Mouse (Mus musculus): ENCODE data around the gene Gabpb2. TPM values are rescaled to one million over a fixed set of nuclear protein-coding genes. Genes with fewer than 3 reads are reported as not detected.

The Gabpb2 gene
- polyA plus RNA-seq (2014; fragmentation: Nextera tagmentation; extraction: Ambion mirVana) = 8.9 and 10.8 TPM in 2 replicates

DNA sequence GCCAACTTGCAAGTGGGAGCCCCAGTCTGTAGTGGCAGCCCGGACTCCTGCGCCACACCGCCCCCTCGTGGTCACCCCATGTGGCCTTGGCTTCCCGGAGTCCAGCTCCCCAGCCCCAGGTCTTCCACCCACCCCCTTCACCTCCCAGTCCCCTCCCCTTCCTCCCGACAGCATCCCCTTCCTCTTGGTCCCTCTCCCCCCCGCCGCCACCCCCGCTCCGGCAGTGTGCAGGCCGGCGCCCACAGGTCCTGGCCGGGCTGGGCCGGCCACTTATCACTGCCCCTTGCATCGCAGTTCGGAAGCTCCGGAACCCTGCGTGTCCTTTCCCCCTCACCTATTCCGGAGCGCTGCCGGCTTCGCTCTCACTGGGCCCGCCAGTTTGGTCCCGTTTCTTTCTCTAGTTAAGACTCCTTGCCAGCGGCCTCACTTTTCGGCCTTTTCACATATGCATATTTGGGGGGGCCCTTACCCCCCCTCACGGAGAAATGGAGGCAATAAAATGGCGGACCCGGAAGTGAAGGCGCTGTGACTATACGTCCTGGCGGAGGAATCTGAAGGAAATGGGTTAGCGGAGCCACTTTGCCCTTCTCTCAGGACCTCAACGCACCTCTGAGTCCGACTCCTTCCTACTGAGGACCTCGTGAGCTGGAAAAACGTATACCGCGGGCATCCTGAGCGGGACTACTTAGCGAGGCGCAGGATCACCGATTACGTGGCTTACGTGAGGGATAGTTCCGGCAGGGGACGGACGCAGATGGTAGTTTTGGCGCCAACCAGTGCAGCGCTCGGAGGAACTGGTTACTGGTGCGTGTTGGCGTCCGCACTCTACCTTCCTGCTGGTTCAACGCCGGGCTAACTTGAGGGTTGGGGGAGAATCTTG, at the start of gene Gabpb2:
Gabpb2 (minus strand) TSS at position 662 of the 880 bp plus-strand sequence.
- Histone ChIP-seq H3K36me3 (ENCODE audit: control insufficient read depth, insufficient read depth, low read length) (peaks cover 2% of the 10 kb centered on the region; the same call in 1 of the 2 replicates), H3K9ac (ENCODE audit: low read length) (peak within 1 kb of the TSS; percentile 96), H3K4me3 (ENCODE audit: low read depth, low read length) (peak within 1 kb of the TSS; percentile 76), H3K27me3 (ENCODE audit: control insufficient read depth, insufficient read depth, low read length) (no peaks in the 10 kb centered on the region), H3K4me2 (ENCODE audit: low read depth, low read length, severe bottlenecking) (peak within 1 kb of the TSS; percentile 53), H3K9me3 (ENCODE audit: control insufficient read depth, low read length) (no peaks in the 10 kb centered on the region), H3K4me1 (replicated peaks; ENCODE audit: control insufficient read depth, insufficient read depth, low read length) (no peaks in the 10 kb centered on the region; the same call in 1 of the 2 replicates), H3K27ac (ENCODE audit: low read depth, low read length) (peak within 1 kb of the TSS; percentile 98)
- 1% methylated on average over 55 of the region's 56 CpGs for WGBS
- peak; percentile 99 for DNase-seq (ENCODE audit: low spot score)
- ATAC-seq (replicated peaks; ENCODE audit: low FRiP score) = peak; percentile 92

DNA sequence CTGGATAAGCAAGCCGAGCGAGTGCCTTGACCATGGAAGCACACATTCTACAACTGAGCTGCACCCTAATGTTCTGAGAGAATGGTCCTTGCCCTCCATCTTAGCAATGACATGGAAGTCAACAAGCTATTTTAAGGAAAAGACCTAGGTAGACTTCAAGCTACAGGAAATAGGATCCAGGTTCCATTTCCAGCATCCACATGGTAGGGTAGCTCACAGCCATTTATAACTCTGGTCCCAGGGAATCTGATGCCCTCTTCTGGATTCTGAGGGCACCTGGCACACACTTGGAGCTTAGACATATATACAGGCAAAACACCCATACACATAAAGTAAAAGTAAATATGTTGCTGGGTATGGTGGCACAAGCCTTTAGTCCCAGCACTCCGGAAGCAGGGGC, 48.3 kb upstream of the Gabpb2 start:
- Histone ChIP-seq H3K27me3 (ENCODE audit: control insufficient read depth, insufficient read depth, low read length) (no peaks in the 10 kb centered on the region), H3K4me1 (replicated peaks; ENCODE audit: control insufficient read depth, insufficient read depth, low read length) (no peaks in the 10 kb centered on the region), H3K4me3 (ENCODE audit: low read depth, low read length) (no peak overlapping the region), H3K27ac (ENCODE audit: low read depth, low read length) (no peak overlapping the region), H3K9me3 (ENCODE audit: control insufficient read depth, low read length) (no peaks in the 10 kb centered on the region), H3K36me3 (ENCODE audit: control insufficient read depth, insufficient read depth, low read length) (no peaks in the 10 kb centered on the region), H3K9ac (ENCODE audit: low read length) (no peak overlapping the region), H3K4me2 (ENCODE audit: low read depth, low read length, severe bottlenecking) (no peak overlapping the region)
- DNase-seq (ENCODE audit: low spot score) = no peak
- no peak for ATAC-seq (replicated peaks; ENCODE audit: low FRiP score)
- 94% methylated on average over 3 of the region's 3 CpGs for WGBS

- H3K27ac ChIP-seq (ENCODE audit: low read depth, low read length) = no peak overlapping the region
- no peak overlapping the region for H3K4me3 ChIP-seq (ENCODE audit: low read depth, low read length)
- no peaks in the 10 kb centered on the region for H3K27me3 ChIP-seq (ENCODE audit: control insufficient read depth, insufficient read depth, low read length)
- no peak for ATAC-seq (replicated peaks; ENCODE audit: low FRiP score)
- no peak for DNase-seq (ENCODE audit: low spot score)
- H3K9me3 ChIP-seq (ENCODE audit: control insufficient read depth, low read length) = no peaks in the 10 kb centered on the region
- no peak overlapping the region for H3K4me2 ChIP-seq (ENCODE audit: low read depth, low read length, severe bottlenecking)
- no peaks in the 10 kb centered on the region for H3K4me1 ChIP-seq (replicated peaks; ENCODE audit: control insufficient read depth, insufficient read depth, low read length)
- no peak overlapping the region for H3K9ac ChIP-seq (ENCODE audit: low read length)
- 81% methylated on average over 1 of the region's 1 CpGs for WGBS
- no peaks in the 10 kb centered on the region for H3K36me3 ChIP-seq (ENCODE audit: control insufficient read depth, insufficient read depth, low read length)
These were observed 47.0 kb upstream of the Gabpb2 start for GRCm38 (mm10) chr3:95264724-95265123.

DNA sequence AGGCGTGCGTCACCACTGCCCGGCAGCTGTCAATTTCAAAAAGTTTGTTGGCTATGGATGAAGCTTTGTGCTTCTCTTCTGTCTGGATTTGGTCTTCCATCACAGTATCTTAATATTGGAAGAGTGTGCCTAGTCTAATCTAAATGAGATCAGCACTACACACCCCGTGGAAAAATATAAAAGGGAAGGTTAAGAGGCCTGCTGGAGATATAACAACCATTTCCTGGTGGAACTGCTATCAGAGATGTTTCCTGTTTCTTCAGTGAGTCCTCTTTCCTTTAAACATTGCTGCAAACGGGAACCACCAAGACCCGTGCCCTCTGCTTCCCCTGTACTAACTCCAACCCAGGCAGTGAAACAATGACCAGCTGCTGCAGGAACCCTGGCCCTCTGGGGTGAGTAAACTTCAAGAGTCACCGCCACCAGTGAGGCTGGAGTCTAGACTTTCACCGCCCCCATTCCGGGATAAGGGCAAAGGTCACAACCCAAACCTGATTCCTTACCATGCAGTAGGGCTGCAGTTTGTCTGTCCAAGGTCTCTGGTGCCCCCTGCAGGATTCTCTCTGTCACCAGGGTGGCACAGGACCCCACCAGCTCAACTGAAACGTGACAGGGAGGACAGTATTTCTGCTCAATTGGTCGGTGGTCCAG, 45.5 kb upstream of the Gabpb2 start:
- Histone ChIP-seq H3K4me1 (replicated peaks; ENCODE audit: control insufficient read depth, insufficient read depth, low read length) (no peaks in the 10 kb centered on the region), H3K4me2 (ENCODE audit: low read depth, low read length, severe bottlenecking) (no peak overlapping the region), H3K9ac (ENCODE audit: low read length) (no peak overlapping the region), H3K27me3 (ENCODE audit: control insufficient read depth, insufficient read depth, low read length) (no peaks in the 10 kb centered on the region), H3K36me3 (ENCODE audit: control insufficient read depth, insufficient read depth, low read length) (peaks cover 2% of the 10 kb centered on the region; the same call in 1 of the 2 replicates), H3K27ac (ENCODE audit: low read depth, low read length) (no peak overlapping the region), H3K9me3 (ENCODE audit: control insufficient read depth, low read length) (no peaks in the 10 kb centered on the region), H3K4me3 (ENCODE audit: low read depth, low read length) (no peak overlapping the region)
- 53% methylated on average over 11 of the region's 11 CpGs for WGBS
- peak; percentile 77 for DNase-seq (ENCODE audit: low spot score)
- ATAC-seq (replicated peaks; ENCODE audit: low FRiP score) = 0 out of 2 replicates have a peak, but pooled peaks have one; percentile 27

DNA sequence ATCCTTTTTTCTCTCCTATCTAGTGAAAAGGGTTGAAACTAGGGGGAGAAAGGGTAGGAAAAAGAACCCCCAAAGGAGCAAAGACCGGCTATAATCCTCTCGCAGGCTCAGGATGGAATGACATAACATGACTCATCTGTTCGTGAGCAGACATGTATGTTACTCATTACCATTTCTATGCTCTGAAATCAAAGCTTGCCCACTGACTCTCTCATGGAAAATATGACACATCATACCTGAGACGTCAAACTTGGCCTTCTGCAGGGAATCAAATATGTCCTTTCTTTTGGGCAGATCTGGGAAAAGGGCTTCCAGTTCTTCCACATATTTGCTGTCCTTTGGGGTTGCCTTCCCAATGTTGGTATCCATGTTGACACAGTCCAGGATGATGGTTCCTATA, 44.3 kb upstream of the Gabpb2 start:
- Histone ChIP-seq H3K4me2 (ENCODE audit: low read depth, low read length, severe bottlenecking) (no peak overlapping the region), H3K9ac (ENCODE audit: low read length) (no peak overlapping the region), H3K4me3 (ENCODE audit: low read depth, low read length) (no peak overlapping the region), H3K27ac (ENCODE audit: low read depth, low read length) (no peak overlapping the region), H3K9me3 (ENCODE audit: control insufficient read depth, low read length) (no peaks in the 10 kb centered on the region), H3K4me1 (replicated peaks; ENCODE audit: control insufficient read depth, insufficient read depth, low read length) (no peaks in the 10 kb centered on the region), H3K36me3 (ENCODE audit: control insufficient read depth, insufficient read depth, low read length) (peaks cover 2% of the 10 kb centered on the region; the same call in 1 of the 2 replicates), H3K27me3 (ENCODE audit: control insufficient read depth, insufficient read depth, low read length) (no peaks in the 10 kb centered on the region)
- ATAC-seq (replicated peaks; ENCODE audit: low FRiP score) (no peak), DNase-seq (ENCODE audit: low spot score) (no peak)
- WGBS = 93% methylated on average over 4 of the region's 4 CpGs

- Histone ChIP-seq H3K4me2 (ENCODE audit: low read depth, low read length, severe bottlenecking) (no peak overlapping the region), H3K27ac (ENCODE audit: low read depth, low read length) (no peak overlapping the region)
These were observed 39.2 kb upstream of the Gabpb2 start for GRCm38 (mm10) chr3:95256931-95257330.

GRCm38 (mm10) chr3:95250783-95251424, 33.2 kb upstream of the Gabpb2 start, which contains the start of gene Bnipl:
TSS of gene Bnipl (minus strand) at chr3:95251193.
- Histone ChIP-seq H3K36me3 (ENCODE audit: control insufficient read depth, insufficient read depth, low read length) (no peaks in the 10 kb centered on the region; the same call in 1 of the 2 replicates), H3K27me3 (ENCODE audit: control insufficient read depth, insufficient read depth, low read length) (no peaks in the 10 kb centered on the region), H3K4me3 (ENCODE audit: low read depth, low read length) (no peak within 1 kb of the TSS), H3K4me1 (replicated peaks; ENCODE audit: control insufficient read depth, insufficient read depth, low read length) (no peaks in the 10 kb centered on the region), H3K4me2 (ENCODE audit: low read depth, low read length, severe bottlenecking) (no peak within 1 kb of the TSS), H3K9ac (ENCODE audit: low read length) (no peak within 1 kb of the TSS), H3K27ac (ENCODE audit: low read depth, low read length) (no peak within 1 kb of the TSS), H3K9me3 (ENCODE audit: control insufficient read depth, low read length) (no peaks in the 10 kb centered on the region)
- DNase-seq (ENCODE audit: low spot score) (no peak), ATAC-seq (replicated peaks; ENCODE audit: low FRiP score) (no peak)
- WGBS = 63% methylated on average over 7 of the region's 7 CpGs

More at GRCm38 (mm10) chr3:95256931-95257330, 39.2 kb upstream of the Gabpb2 start:
- Histone ChIP-seq H3K9me3 (ENCODE audit: control insufficient read depth, low read length) (no peaks in the 10 kb centered on the region), H3K9ac (ENCODE audit: low read length) (no peak overlapping the region), H3K36me3 (ENCODE audit: control insufficient read depth, insufficient read depth, low read length) (peaks cover 2% of the 10 kb centered on the region; the same call in 1 of the 2 replicates), H3K27me3 (ENCODE audit: control insufficient read depth, insufficient read depth, low read length) (no peaks in the 10 kb centered on the region), H3K4me3 (ENCODE audit: low read depth, low read length) (no peak overlapping the region), H3K4me1 (replicated peaks; ENCODE audit: control insufficient read depth, insufficient read depth, low read length) (no peaks in the 10 kb centered on the region)
- ATAC-seq (replicated peaks; ENCODE audit: low FRiP score) (no peak), DNase-seq (ENCODE audit: low spot score) (no peak)
- 93% methylated on average over 5 of the region's 5 CpGs for WGBS

GRCm38 (mm10) chr3:95250361-95250760, 32.6 kb upstream of the Gabpb2 start:
- ATAC-seq (replicated peaks; ENCODE audit: low FRiP score) (no peak), DNase-seq (ENCODE audit: low spot score) (no peak)
- H3K27me3 ChIP-seq (ENCODE audit: control insufficient read depth, insufficient read depth, low read length) = no peaks in the 10 kb centered on the region
- no peak overlapping the region for H3K4me3 ChIP-seq (ENCODE audit: low read depth, low read length)
- no peak overlapping the region for H3K4me2 ChIP-seq (ENCODE audit: low read depth, low read length, severe bottlenecking)
- H3K36me3 ChIP-seq (ENCODE audit: control insufficient read depth, insufficient read depth, low read length) = no peaks in the 10 kb centered on the region; the same call in 1 of the 2 replicates
- H3K27ac ChIP-seq (ENCODE audit: low read depth, low read length) = no peak overlapping the region
- 83% methylated on average over 5 of the region's 5 CpGs for WGBS
- H3K4me1 ChIP-seq (replicated peaks; ENCODE audit: control insufficient read depth, insufficient read depth, low read length) = no peaks in the 10 kb centered on the region
- H3K9me3 ChIP-seq (ENCODE audit: control insufficient read depth, low read length) = no peaks in the 10 kb centered on the region
- H3K9ac ChIP-seq (ENCODE audit: low read length) = no peak overlapping the region

Data from forebrain, embryonic 11.5 days (tissue).